Comparison of ENCODE assay signal across 10 mouse cellular contexts in the genomic region with DNA sequence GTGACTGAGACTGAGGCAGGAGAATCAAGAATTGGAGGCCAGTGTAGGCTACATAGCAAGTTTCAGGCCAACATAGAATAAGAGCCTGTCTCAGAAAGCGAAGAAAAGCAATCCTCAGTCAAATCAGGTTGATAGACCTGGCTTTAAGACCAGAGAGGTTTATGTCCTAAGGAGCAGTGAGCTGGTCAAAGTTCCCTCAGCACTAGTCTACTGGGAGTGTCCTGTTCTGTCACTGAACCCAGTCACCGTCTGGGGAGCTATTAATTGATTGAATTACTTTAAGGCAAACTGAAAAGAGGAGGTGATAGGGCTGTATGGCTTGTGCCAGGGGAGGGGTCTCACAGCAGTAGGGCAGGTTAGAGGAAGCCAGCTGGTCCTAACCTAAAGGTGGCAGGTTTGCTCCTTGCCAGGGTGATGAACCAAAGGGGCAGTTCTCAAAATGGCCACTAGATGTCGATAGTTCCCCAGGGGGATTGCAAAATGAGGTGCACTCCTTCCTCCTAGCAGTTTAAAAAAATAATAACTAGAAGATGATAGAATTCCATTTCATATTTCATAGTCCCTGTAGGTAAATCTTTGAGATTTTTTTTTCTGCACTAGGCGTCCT. TPM values are rescaled to one million over a fixed set of nuclear protein-coding genes. Genes with fewer than 3 reads are reported as not detected.
DNase-seq lines count a peak whose midpoint lies in the region; ATAC-seq and TF ChIP-seq lines count a peak whose summit lies in the region.
"Had no signal": no experiment of that assay in that cellular context is flagged by ENCODE, and none has a peak within 500 bp of the region (broad histone marks: within the 10 kb centered on the region; RNA-seq: fewer than 3 reads in every experiment).

No protein-coding gene starts in this region.

- no peak overlapping the region for H3K27ac ChIP-seq in embryonic facial prominence, embryonic 10.5 days (replicated peaks)
- H3K27ac ChIP-seq in intestine, embryonic 16.5 days (ENCODE audit: low read length): peak overlapping the region; percentile 65
- no peak overlapping the region for H3K27ac ChIP-seq in limb, embryonic 11.5 days (replicated peaks; ENCODE audit: low read depth, low read length)
- no peak overlapping the region for H3K27ac ChIP-seq in thymus, adult 2 months (ENCODE audit: control insufficient read depth, insufficient read depth, low read length)
- H3K27ac ChIP-seq: neural tube, embryonic 13.5 days had no signal

- peaks cover 7% of the 10 kb centered on the region for H3K4me1 ChIP-seq in embryonic facial prominence, embryonic 10.5 days
- peaks cover 13% of the 10 kb centered on the region; the same call in 1 of the 2 replicates for H3K4me1 ChIP-seq in intestine, embryonic 16.5 days (ENCODE audit: control insufficient read depth, insufficient read depth, low read length)
- H3K4me1 ChIP-seq in limb, embryonic 11.5 days (ENCODE audit: control insufficient read depth, insufficient read depth, low read length): no peaks in the 10 kb centered on the region
- H3K4me1 ChIP-seq in thymus, adult 2 months (replicated peaks; ENCODE audit: control insufficient read depth, insufficient read depth, low read length): no peaks in the 10 kb centered on the region
- H3K4me1 ChIP-seq: neural tube, embryonic 13.5 days had no signal

- peak; percentile 71 to 85 for DNase-seq in left cerebral cortex, adult 18-20 months (ENCODE audit: low spot score in 2 of 2)
- no peak for DNase-seq in left cerebral cortex, adult 11 months (ENCODE audit: low spot score)
- peak; percentile 86 for DNase-seq in adrenal gland, postnatal 14 days
- DNase-seq in embryonic facial prominence, embryonic 10.5 days (ENCODE audit: low spot score): peak; percentile 62
- DNase-seq in limb, embryonic 11.5 days (ENCODE audit: low spot score): peak; percentile 80
- peak; percentile 91 for DNase-seq in naive thymus-derived CD4-positive, alpha-beta T cell, adult 2 months (ENCODE audit: low read depth)
- DNase-seq in thymus, adult 2 months: peak; percentile 85

- WGBS in embryonic facial prominence, embryonic 10.5 days: 45% methylated on average over 4 of the region's 4 CpGs
- 39% methylated on average over 4 of the region's 4 CpGs for WGBS in intestine, embryonic 16.5 days
- WGBS in limb, embryonic 11.5 days: 47% methylated on average over 4 of the region's 4 CpGs
- whole genome bisulfite sequencing in thymus, adult 2 months: 57% methylated on average over 4 of the region's 4 CpGs

- peaks cover 89% of the 10 kb centered on the region for H3K36me3 ChIP-seq in embryonic facial prominence, embryonic 10.5 days (replicated peaks)
- H3K36me3 ChIP-seq in intestine, embryonic 16.5 days (ENCODE audit: control insufficient read depth, insufficient read depth, low read length): peaks cover 16% of the 10 kb centered on the region
- peaks cover 16% of the 10 kb centered on the region; the same call in 1 of the 2 replicates for H3K36me3 ChIP-seq in limb, embryonic 11.5 days (ENCODE audit: control insufficient read depth, insufficient read depth, low read length)
- peaks cover 48% of the 10 kb centered on the region for H3K36me3 ChIP-seq in thymus, adult 2 months (ENCODE audit: control insufficient read depth, insufficient read depth, low read length)

- no peak overlapping the region for H3K9ac ChIP-seq in intestine, embryonic 16.5 days (ENCODE audit: low read depth, low read length)
- no peak overlapping the region for H3K9ac ChIP-seq in limb, embryonic 11.5 days (ENCODE audit: low read length)
- H3K9ac ChIP-seq: neural tube, embryonic 13.5 days had no signal

- H3K27me3 ChIP-seq in embryonic facial prominence, embryonic 10.5 days (replicated peaks; ENCODE audit: low read depth, poor library complexity, severe bottlenecking): peaks cover 22% of the 10 kb centered on the region
- H3K27me3 ChIP-seq in intestine, embryonic 16.5 days (replicated peaks; ENCODE audit: control insufficient read depth, insufficient read depth, low read length): no peaks in the 10 kb centered on the region
- no peaks in the 10 kb centered on the region for H3K27me3 ChIP-seq in limb, embryonic 11.5 days (ENCODE audit: control insufficient read depth, insufficient read depth, low read length)
- H3K27me3 ChIP-seq in thymus, adult 2 months (ENCODE audit: control insufficient read depth, insufficient read depth, low read length): no peaks in the 10 kb centered on the region
- H3K27me3 ChIP-seq: neural tube, embryonic 13.5 days had no signal

- TF ChIP-seq POLR2A in thymus, adult 2 months (IDR thresholded peaks at IDR 0.05; ENCODE audit: control insufficient read depth, extremely low read depth, insufficient read depth, low read length, poor library complexity): no peak

- TF ChIP-seq CTCF in thymus, adult 2 months (IDR thresholded peaks at IDR 0.05; ENCODE audit: borderline replicate concordance, control insufficient read depth, extremely low read depth, insufficient read depth, low read length, poor library complexity): no peak; the same call in 1 of the 2 replicates

- H3K4me2 ChIP-seq in intestine, embryonic 16.5 days (ENCODE audit: low read depth, low read length): no peak overlapping the region
- no peak overlapping the region for H3K4me2 ChIP-seq in limb, embryonic 11.5 days (ENCODE audit: low read depth, severe bottlenecking)
- H3K4me2 ChIP-seq: neural tube, embryonic 13.5 days had no signal

- H3K9me3 ChIP-seq in embryonic facial prominence, embryonic 10.5 days: no peaks in the 10 kb centered on the region
- no peaks in the 10 kb centered on the region for H3K9me3 ChIP-seq in intestine, embryonic 16.5 days (ENCODE audit: control insufficient read depth, low read length)
- no peaks in the 10 kb centered on the region for H3K9me3 ChIP-seq in limb, embryonic 11.5 days (ENCODE audit: control insufficient read depth, low read length)
- H3K9me3 ChIP-seq: neural tube, embryonic 13.5 days had no signal

- peak; percentile 61 for ATAC-seq in intestine, embryonic 16.5 days
- ATAC-seq in limb, embryonic 11.5 days (ENCODE audit: insufficient number of reproducible peaks, low FRiP score, low TSS enrichment, low read depth): no peak

- no peak overlapping the region for H3K4me3 ChIP-seq in embryonic facial prominence, embryonic 10.5 days
- no peak overlapping the region for H3K4me3 ChIP-seq in intestine, embryonic 16.5 days (ENCODE audit: low read length)
- no peak overlapping the region for H3K4me3 ChIP-seq in limb, embryonic 11.5 days (ENCODE audit: low read depth, low read length)
- H3K4me3 ChIP-seq in thymus, adult 2 months (ENCODE audit: control insufficient read depth, insufficient read depth, low read length): no peak overlapping the region
- H3K4me3 ChIP-seq: erythroblast, embryonic 14.5 days; neural tube, embryonic 13.5 days had no signal

RNA-seq across cellular contexts. Expression of a gene that starts 8.3 kb away (rescaled TPM):
- 10 to 100 TPM; 14.8 to 19.2 TPM for total RNA-seq in left cerebral cortex, adult 18-20 months (2021)
- total RNA-seq in adrenal gland, postnatal 14 days (2021): 31.5 and 43.4 TPM in 2 replicates
- 86.7 and 88.8 TPM in 2 replicates for polyA plus RNA-seq in embryonic facial prominence, embryonic 10.5 days (2016; fragmentation: Nextera tagmentation; extraction: Ambion mirVana)
- 112 and 120 TPM in 2 replicates for polyA plus RNA-seq in intestine, embryonic 16.5 days (2015; fragmentation: Nextera tagmentation; extraction: Ambion mirVana)
- polyA plus RNA-seq in limb, embryonic 11.5 days (2014; fragmentation: Nextera tagmentation; extraction: Ambion mirVana): 94.8 and 98.0 TPM in 2 replicates
- 52.3 and 53.4 TPM in 2 replicates for polyA plus RNA-seq in thymus, adult 2 months (2012; rRNA removed)

RNA-seq across cellular contexts. Expression of a gene that starts 38.6 kb away (rescaled TPM):
- total RNA-seq in left cerebral cortex, adult 18-20 months (2021): 1 to 10 TPM in 1 of 2 experiments, under 1 TPM in 1; 0.74 to 1.3 TPM
- total RNA-seq in adrenal gland, postnatal 14 days (2021): 7.7 and 8.0 TPM in 2 replicates
- 0.59 and 0.64 TPM in 2 replicates for polyA plus RNA-seq in embryonic facial prominence, embryonic 10.5 days (2016; fragmentation: Nextera tagmentation; extraction: Ambion mirVana)
- 14.8 and 15.2 TPM in 2 replicates for polyA plus RNA-seq in intestine, embryonic 16.5 days (2015; fragmentation: Nextera tagmentation; extraction: Ambion mirVana)
- 0.36 and 0.95 TPM in 2 replicates for polyA plus RNA-seq in limb, embryonic 11.5 days (2014; fragmentation: Nextera tagmentation; extraction: Ambion mirVana)
- 27.3 and 38.2 TPM in 2 replicates for polyA plus RNA-seq in thymus, adult 2 months (2012; rRNA removed)

RNA-seq across cellular contexts. Expression of a gene that starts 46.7 kb away (rescaled TPM):
- total RNA-seq in left cerebral cortex, adult 18-20 months (2021): 10 to 100 TPM; 41.5 to 45.7 TPM
- 156 and 162 TPM in 2 replicates for total RNA-seq in adrenal gland, postnatal 14 days (2021)
- polyA plus RNA-seq in embryonic facial prominence, embryonic 10.5 days (2016; fragmentation: Nextera tagmentation; extraction: Ambion mirVana): 427 and 431 TPM in 2 replicates
- polyA plus RNA-seq in intestine, embryonic 16.5 days (2015; fragmentation: Nextera tagmentation; extraction: Ambion mirVana): 185 and 206 TPM in 2 replicates
- 403 and 422 TPM in 2 replicates for polyA plus RNA-seq in limb, embryonic 11.5 days (2014; fragmentation: Nextera tagmentation; extraction: Ambion mirVana)
- polyA plus RNA-seq in thymus, adult 2 months (2012; rRNA removed): 52.6 and 126 TPM in 2 replicates
